Mouse (Mus musculus) limb, embryonic 10.5 days (tissue): Measurements from ENCODE around the gene Gm28539. TPM values are rescaled to one million over a fixed set of nuclear protein-coding genes. Genes with fewer than 3 reads are reported as not detected.

Source experiments
- DNase-seq: peaks from one replicate; pipeline ENCODE4 v3.0.0-alpha.2; 2017; ENCODE audit warnings: low spot score
- H3K27ac ChIP-seq: fragments of 300-500 bp; sonication (generic); 2 replicates; pipeline ENCODE4 v1.5.1; 2016; ENCODE audit warnings: mild to moderate bottlenecking
- H3K27me3 ChIP-seq: fragments of 300-500 bp; sonication (generic); 2 replicates; pipeline ENCODE4 v1.6.1; 2016; ENCODE audit warnings: low read depth, mild to moderate bottlenecking; ENCODE audit not compliant: poor library complexity, severe bottlenecking
- H3K36me3 ChIP-seq: fragments of 300-500 bp; sonication (generic); 2 replicates; pipeline ENCODE4 v1.6.1; 2016; ENCODE audit warnings: mild to moderate bottlenecking, moderate library complexity
- H3K4me1 ChIP-seq: fragments of 300-500 bp; sonication (generic); 2 replicates; pipeline ENCODE4 v1.6.1; 2016
- H3K4me3 ChIP-seq: fragments of 300-500 bp; sonication (generic); 2 replicates; pipeline ENCODE4 v1.5.1; 2016; ENCODE audit warnings: mild to moderate bottlenecking, moderate library complexity
- H3K9me3 ChIP-seq: fragments of 300-500 bp; sonication (generic); replicated peaks from 2 replicates; pipeline ENCODE4 v1.6.1; 2016; ENCODE audit warnings: mild to moderate bottlenecking
- WGBS: fragments of 180-500 bp; shearing (Covaris S2); methylation state at CpG from one replicate; pipeline ENCODE4 v1.1.7; 2016; 5-methylcytosine and 5-hydroxymethylcytosine counted together
- polyA plus RNA-seq: library from polyadenylated mRNA; unstranded; fragments of >200 nt; fragmentation: Nextera tagmentation; extraction: Ambion mirVana; gene quantifications from 2 replicates; pipeline ENCODE4 v1.2.1, GENCODE M21; 2016

Gm28539 gene
- polyA plus RNA-seq, 1 experiment from 2014 or later, result not detected

GRCm38 (mm10) chr16:18876442-18877308, 40.3 kb downstream of the Gm28539 start, which contains the start of the genes Mrpl40 and Hira:
Mrpl40 (minus strand) TSS chr16:18876862.
Hira (plus strand) TSS chr16:18877037.
- under 1% methylated on average over 88 of the region's 93 CpGs for whole genome bisulfite sequencing
- H3K9me3 ChIP-seq, result no peaks in the 10 kb centered on the region
- H3K4me3 ChIP-seq, result peak within 1 kb of the TSS; percentile 98
- peaks cover 60% of the 10 kb centered on the region for H3K36me3 ChIP-seq
- no peaks in the 10 kb centered on the region for H3K27me3 ChIP-seq
- H3K4me1 ChIP-seq, result peaks cover 9% of the 10 kb centered on the region
- peak; percentile 96 for DNase-seq
- peak within 1 kb of the TSS; percentile 97 for H3K27ac ChIP-seq

GRCm38 (mm10) chr16:18877386-18878090, 41.2 kb downstream of the Gm28539 start:
- peaks cover 60% of the 10 kb centered on the region for H3K36me3 ChIP-seq
- H3K27ac ChIP-seq, result peak overlapping the region; percentile 97
- peak overlapping the region; percentile 98 for H3K4me3 ChIP-seq
- peak; percentile 76 for DNase-seq
- under 1% methylated on average over 43 of the region's 43 CpGs for WGBS
- H3K27me3 ChIP-seq, result no peaks in the 10 kb centered on the region
- no peaks in the 10 kb centered on the region for H3K9me3 ChIP-seq
- peaks cover 9% of the 10 kb centered on the region for H3K4me1 ChIP-seq

- no peak for DNase-seq
- H3K27ac ChIP-seq, result peak overlapping the region; percentile 97
- WGBS, result 35% methylated on average over 20 of the region's 20 CpGs
- H3K27me3 ChIP-seq, result no peaks in the 10 kb centered on the region
- H3K36me3 ChIP-seq, result peaks cover 60% of the 10 kb centered on the region
- no peaks in the 10 kb centered on the region for H3K9me3 ChIP-seq
- H3K4me1 ChIP-seq, result peaks cover 9% of the 10 kb centered on the region
- H3K4me3 ChIP-seq, result peak overlapping the region; percentile 98
Observed at GRCm38 (mm10) chr16:18878091-18878720, 41.8 kb downstream of the Gm28539 start.

GRCm38 (mm10) chr16:18884044-18884443, 47.7 kb downstream of the Gm28539 start:
- H3K27me3 ChIP-seq, result no peaks in the 10 kb centered on the region
- no peak for DNase-seq
- 0 out of 2 replicates have a peak, but pooled peaks cover 3% of the 10 kb centered on the region for H3K4me1 ChIP-seq
- no peaks in the 10 kb centered on the region for H3K9me3 ChIP-seq
- no peak overlapping the region for H3K4me3 ChIP-seq
- H3K27ac ChIP-seq, result no peak overlapping the region
- H3K36me3 ChIP-seq, result peaks cover 71% of the 10 kb centered on the region

GRCm38 (mm10) chr16:18893840-18894372, 57.5 kb downstream of the Gm28539 start:
- no peaks in the 10 kb centered on the region for H3K9me3 ChIP-seq
- H3K4me3 ChIP-seq, result no peak overlapping the region
- no peaks in the 10 kb centered on the region for H3K4me1 ChIP-seq
- WGBS, result 77% methylated on average over 4 of the region's 4 CpGs
- H3K27ac ChIP-seq, result no peak overlapping the region
- no peak for DNase-seq
- no peaks in the 10 kb centered on the region for H3K27me3 ChIP-seq
- H3K36me3 ChIP-seq, result peaks cover 44% of the 10 kb centered on the region

GRCm38 (mm10) chr16:18895249-18895648, 58.9 kb downstream of the Gm28539 start:
- H3K27me3 ChIP-seq, result no peaks in the 10 kb centered on the region
- 84% methylated on average over 3 of the region's 3 CpGs for WGBS
- H3K27ac ChIP-seq, result no peak overlapping the region
- no peak overlapping the region for H3K4me3 ChIP-seq
- DNase-seq, result no peak
- no peaks in the 10 kb centered on the region for H3K4me1 ChIP-seq
- H3K9me3 ChIP-seq, result no peaks in the 10 kb centered on the region
- H3K36me3 ChIP-seq, result peaks cover 55% of the 10 kb centered on the region

GRCm38 (mm10) chr16:18896429-18896828, 60.0 kb downstream of the Gm28539 start:
- peak; percentile 32 for DNase-seq
- H3K4me3 ChIP-seq, result no peak overlapping the region

GRCm38 (mm10) chr16:18905648-18906047, 69.3 kb downstream of the Gm28539 start:
- Histone ChIP-seq H3K36me3 (peaks cover 93% of the 10 kb centered on the region), H3K4me1 (no peaks in the 10 kb centered on the region), H3K27ac (no peak overlapping the region), H3K9me3 (no peaks in the 10 kb centered on the region), H3K27me3 (no peaks in the 10 kb centered on the region), H3K4me3 (no peak overlapping the region)
- no peak for DNase-seq
- WGBS, result 89% methylated on average over 1 of the region's 1 CpGs

More at GRCm38 (mm10) chr16:18896429-18896828, 60.0 kb downstream of the Gm28539 start:
- no peaks in the 10 kb centered on the region for H3K4me1 ChIP-seq
- H3K36me3 ChIP-seq, result peaks cover 67% of the 10 kb centered on the region
- WGBS, result 67% methylated on average over 10 of the region's 10 CpGs
- no peaks in the 10 kb centered on the region for H3K27me3 ChIP-seq
- H3K27ac ChIP-seq, result no peak overlapping the region
- H3K9me3 ChIP-seq, result no peaks in the 10 kb centered on the region

- DNase-seq, result no peak
- Histone ChIP-seq H3K27ac (no peak overlapping the region), H3K4me3 (no peak overlapping the region), H3K27me3 (no peaks in the 10 kb centered on the region), H3K36me3 (peaks cover 90% of the 10 kb centered on the region), H3K9me3 (no peaks in the 10 kb centered on the region), H3K4me1 (no peaks in the 10 kb centered on the region)
- WGBS, result 95% methylated on average over 4 of the region's 4 CpGs
Observed at GRCm38 (mm10) chr16:18916064-18916463, 79.7 kb downstream of the Gm28539 start.

- no peak overlapping the region for H3K4me3 ChIP-seq
- H3K9me3 ChIP-seq, result no peaks in the 10 kb centered on the region
- no peak for DNase-seq
- H3K4me1 ChIP-seq, result no peaks in the 10 kb centered on the region
- peaks cover 98% of the 10 kb centered on the region for H3K36me3 ChIP-seq
- no peaks in the 10 kb centered on the region for H3K27me3 ChIP-seq
- 97% methylated on average over 2 of the region's 2 CpGs for WGBS
- H3K27ac ChIP-seq, result no peak overlapping the region
Observed at GRCm38 (mm10) chr16:18921771-18922170, 85.4 kb downstream of the Gm28539 start.

GRCm38 (mm10) chr16:18927963-18928362, 91.6 kb downstream of the Gm28539 start:
- no peaks in the 10 kb centered on the region for H3K4me1 ChIP-seq
- H3K27ac ChIP-seq, result no peak overlapping the region
- no peak overlapping the region for H3K4me3 ChIP-seq
- H3K9me3 ChIP-seq, result no peaks in the 10 kb centered on the region
- 85% methylated on average over 1 of the region's 1 CpGs for WGBS
- no peak for DNase-seq
- H3K27me3 ChIP-seq, result no peaks in the 10 kb centered on the region
- peaks cover 89% of the 10 kb centered on the region for H3K36me3 ChIP-seq

- H3K27ac ChIP-seq, result no peak overlapping the region
- H3K4me3 ChIP-seq, result no peak overlapping the region
- H3K27me3 ChIP-seq, result no peaks in the 10 kb centered on the region
- peaks cover 88% of the 10 kb centered on the region for H3K36me3 ChIP-seq
- no peak for DNase-seq
- H3K4me1 ChIP-seq, result no peaks in the 10 kb centered on the region
- H3K9me3 ChIP-seq, result no peaks in the 10 kb centered on the region
- 92% methylated on average over 5 of the region's 5 CpGs for WGBS
Observed at GRCm38 (mm10) chr16:18938321-18939082, 102.1 kb downstream of the Gm28539 start.
